9 mouse cellular contexts compared by ENCODE assay signal in genomic region chr2:33309426-33309825, GRCm38 (mm10).
A peak's percentile ranks its signal among the peaks of the same experiment; 100 is the strongest.
DNase-seq lines count a peak whose midpoint lies in the region; ATAC-seq and TF ChIP-seq lines count a peak whose summit lies in the region.
"Had no signal": no experiment of that assay in that cellular context is flagged by ENCODE, and none has a peak within 500 bp of the region (broad histone marks: within the 10 kb centered on the region; RNA-seq: fewer than 3 reads in every experiment).

No protein-coding gene starts in this region.

- no peaks in the 10 kb centered on the region for H3K27me3 ChIP-seq in cerebellum, adult 2 months (ENCODE audit: control insufficient read depth, insufficient read depth, low read length)

- whole genome bisulfite sequencing in cerebellum, adult 2 months, result 25% methylated on average over 9 of the region's 9 CpGs

- no peak overlapping the region for H3K4me3 ChIP-seq in cerebellum, adult 2 months (replicated peaks; ENCODE audit: insufficient read depth, low read depth, low read length)

- intact Hi-C loops in heart, postnatal 10 days (cut with DNase I), result no loop called here
- intact Hi-C loops in heart, postnatal 36 days (cut with DNase I), result no loop called here

- peak; percentile 45 to 52 for DNase-seq in heart, postnatal 10 days
- DNase-seq in heart, postnatal 36 days, result no peak
- DNase-seq in Muller cell, postnatal 12 days (ENCODE audit: inconsistent ontology term), result peak; percentile 35
- DNase-seq in cerebellum, adult 2 months, result peak; percentile 73 to 81
- DNase-seq in layer of hippocampus, postnatal 14 days (ENCODE audit: low spot score in 2 of 2), result peak; percentile 63 to 87
- DNase-seq in spleen, postnatal 36 days (ENCODE audit: low spot score in 2 of 2), result no peak
- DNase-seq in ovary, postnatal 36 days (ENCODE audit: low spot score), result no peak

- TF ChIP-seq POLR2A in cerebellum, adult 2 months (IDR thresholded peaks at IDR 0.05; ENCODE audit: borderline replicate concordance, insufficient read depth, low read length), result no peak

- TF ChIP-seq CTCF in cerebellum, adult 2 months (IDR thresholded peaks at IDR 0.05; ENCODE audit: borderline replicate concordance, insufficient read depth, low read depth, low read length), result no peak

- peaks cover 17% of the 10 kb centered on the region for H3K4me1 ChIP-seq in cerebellum, adult 2 months (ENCODE audit: control insufficient read depth, insufficient read depth, low read length)

- ATAC-seq in erythroid progenitor cell, adult 5-6 weeks (replicated peaks; ENCODE audit: low FRiP score, poor library complexity, severe bottlenecking), result no peak

- no peak overlapping the region for H3K27ac ChIP-seq in cerebellum, adult 2 months (ENCODE audit: insufficient read depth, low read length)
- H3K27ac ChIP-seq: macrophage had no signal

Comparison
In these comparisons a context has a peak if more than half of its experiments do, and no peak if none do; other contexts are left out.
1. DNase-seq: peak in heart, postnatal 10 days (2 of 2), Muller cell, postnatal 12 days (single experiment), cerebellum, adult 2 months (2 of 2) and layer of hippocampus, postnatal 14 days (2 of 2); none in heart, postnatal 36 days (0 of 2), spleen, postnatal 36 days (0 of 2) and ovary, postnatal 36 days (single experiment).